ENCODE assay signal across 10 mouse cellular contexts in the genomic region with DNA sequence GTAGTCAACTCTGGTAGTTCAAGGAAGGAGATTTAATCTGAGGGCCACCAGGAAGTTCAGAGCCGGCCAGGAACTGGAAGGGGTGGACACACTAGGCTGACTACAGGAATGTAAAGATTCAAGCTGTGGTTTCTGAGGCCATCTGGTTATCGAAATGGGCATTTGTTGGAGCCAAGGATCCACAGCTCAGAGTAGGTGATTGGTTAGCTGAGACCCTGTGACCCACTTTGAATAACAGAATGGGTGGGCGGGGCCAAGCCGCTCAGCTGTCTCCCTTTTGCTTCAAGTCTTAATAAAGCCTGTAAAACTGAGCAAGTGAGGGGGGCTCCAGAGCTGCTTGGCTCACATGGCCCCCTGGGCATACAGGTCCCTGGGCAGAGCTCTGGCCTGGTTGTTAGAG. TPM values are rescaled to one million over a fixed set of nuclear protein-coding genes. Genes with fewer than 3 reads are reported as not detected.
DNase-seq lines count a peak whose midpoint lies in the region; ATAC-seq and TF ChIP-seq lines count a peak whose summit lies in the region.
"Had no signal": no experiment of that assay in that cellular context is flagged by ENCODE, and none has a peak within 500 bp of the region (broad histone marks: within the 10 kb centered on the region; RNA-seq: fewer than 3 reads in every experiment).

No protein-coding gene starts in this region.

- H3K4me2 ChIP-seq in kidney, embryonic 14.5 days (replicated peaks; ENCODE audit: low read depth, low read length): 0 out of 2 replicates have a peak overlapping the region, but pooled peaks have one; percentile 17

- WGBS in kidney, embryonic 14.5 days: 48% methylated on average over 4 of the region's 4 CpGs

- H3K27me3 ChIP-seq in testis, adult 2 months (ENCODE audit: control insufficient read depth, insufficient read depth, low read length): no peaks in the 10 kb centered on the region
- no peaks in the 10 kb centered on the region for H3K27me3 ChIP-seq in kidney, embryonic 14.5 days (ENCODE audit: control insufficient read depth, insufficient read depth, low read length)

- H3K9ac ChIP-seq in kidney, embryonic 14.5 days (ENCODE audit: low read depth, low read length): no peak overlapping the region

- peak; percentile 71 to 78 for DNase-seq in cerebellum, postnatal 10 days
- DNase-seq in cerebellum, adult 8-10 months: no peak
- no peak for DNase-seq in testis, postnatal 14 days (ENCODE audit: low spot score)
- DNase-seq in layer of hippocampus, postnatal 25 days (ENCODE audit: extremely low spot score in 1 of 2, low spot score in 1 of 2): no peak
- DNase-seq in left cerebral cortex, adult 8-10 months (ENCODE audit: low spot score in 2 of 2): no peak
- no peak for DNase-seq in cerebellum, adult 11 months
- DNase-seq: thymus, postnatal 14 days had no signal

- H3K9me3 ChIP-seq in kidney, embryonic 14.5 days (ENCODE audit: control insufficient read depth, low read length): no peaks in the 10 kb centered on the region

- ATAC-seq in kidney, embryonic 14.5 days (ENCODE audit: low FRiP score, low TSS enrichment): peak; percentile 37; the same call in 1 of the 2 replicates

- no peak for TF ChIP-seq POLR2A in testis, adult 2 months (IDR thresholded peaks at IDR 0.05; ENCODE audit: control insufficient read depth, low read depth, low read length)

- H3K4me3 ChIP-seq in testis, adult 2 months (ENCODE audit: control insufficient read depth, low read depth, low read length): peak overlapping the region; percentile 4; the same call in 1 of the 2 replicates
- no peak overlapping the region for H3K4me3 ChIP-seq in kidney, embryonic 14.5 days (ENCODE audit: low read length)

- no peak overlapping the region for H3K27ac ChIP-seq in testis, adult 2 months (ENCODE audit: control insufficient read depth, insufficient read depth, low read depth, low read length)
- H3K27ac ChIP-seq in kidney, embryonic 14.5 days (ENCODE audit: low read depth, low read length): peak overlapping the region; percentile 47; the same call in 1 of the 2 replicates

- peaks cover 11% of the 10 kb centered on the region for H3K36me3 ChIP-seq in testis, adult 2 months (ENCODE audit: control insufficient read depth, insufficient read depth, low read length)
- H3K36me3 ChIP-seq in kidney, embryonic 14.5 days (ENCODE audit: control insufficient read depth, insufficient read depth, low read length): peaks cover 90% of the 10 kb centered on the region

- no peak for TF ChIP-seq CTCF in testis, adult 2 months (IDR thresholded peaks at IDR 0.05; ENCODE audit: control insufficient read depth, insufficient read depth, insufficient replicate concordance, low read depth, low read length)

- H3K4me1 ChIP-seq in testis, adult 2 months (ENCODE audit: control insufficient read depth, insufficient read depth, low read length): no peaks in the 10 kb centered on the region
- peaks cover 23% of the 10 kb centered on the region for H3K4me1 ChIP-seq in kidney, embryonic 14.5 days (ENCODE audit: control insufficient read depth, insufficient read depth, low read length)

RNA-seq across cellular contexts. Expression of gene Ubqln4, which starts 8.4 kb away (rescaled TPM):
- 51.4 and 55.3 TPM in 2 replicates for polyA plus RNA-seq in testis, adult 2 months (2012; rRNA removed)
- polyA plus RNA-seq in kidney, embryonic 14.5 days (2014; fragmentation: Nextera tagmentation; extraction: Ambion mirVana): 51.4 and 73.4 TPM in 2 replicates
- total RNA-seq in layer of hippocampus, postnatal 25 days (2021): 100 to 1,000 TPM; 113 to 114 TPM
- 100 to 1,000 TPM; 121 to 142 (median 129) TPM for total RNA-seq in left cerebral cortex, adult 8-10 months (2022)

RNA-seq across cellular contexts. Expression of gene Lamtor2, which starts 9.1 kb away (rescaled TPM):
- 46.9 and 53.9 TPM in 2 replicates for polyA plus RNA-seq in testis, adult 2 months (2012; rRNA removed)
- 81.7 and 165 TPM in 2 replicates for polyA plus RNA-seq in kidney, embryonic 14.5 days (2014; fragmentation: Nextera tagmentation; extraction: Ambion mirVana)
- 100 to 1,000 TPM in 1 of 2 experiments, 10 to 100 TPM in 1; 99.5 to 115 TPM for total RNA-seq in layer of hippocampus, postnatal 25 days (2021)
- 100 to 1,000 TPM; 102 to 133 (median 110) TPM for total RNA-seq in left cerebral cortex, adult 8-10 months (2022)

RNA-seq across cellular contexts. Expression of gene Ssr2, which starts 13.7 kb away (rescaled TPM):
- polyA plus RNA-seq in testis, adult 2 months (2012; rRNA removed): 128 and 161 TPM in 2 replicates
- polyA plus RNA-seq in kidney, embryonic 14.5 days (2014; fragmentation: Nextera tagmentation; extraction: Ambion mirVana): 260 and 303 TPM in 2 replicates
- 100 to 1,000 TPM in 1 of 2 experiments, 10 to 100 TPM in 1; 93.9 to 108 TPM for total RNA-seq in layer of hippocampus, postnatal 25 days (2021)
- total RNA-seq in left cerebral cortex, adult 8-10 months (2022): 10 to 100 TPM; 85.5 to 93.2 (median 89.8) TPM

RNA-seq across cellular contexts. Expression of gene Rab25, which starts 13.9 kb away (rescaled TPM):
- polyA plus RNA-seq in testis, adult 2 months (2012; rRNA removed): 0.10 and 1.9 TPM in 2 replicates
- 14.2 and 16.7 TPM in 2 replicates for polyA plus RNA-seq in kidney, embryonic 14.5 days (2014; fragmentation: Nextera tagmentation; extraction: Ambion mirVana)
- not detected for total RNA-seq in layer of hippocampus, postnatal 25 days (2021)
- not detected for total RNA-seq in left cerebral cortex, adult 8-10 months (2022)
- total RNA-seq: common myeloid progenitor, adult 5-6 weeks had no signal

RNA-seq across cellular contexts. Expression of gene Mex3a, which starts 29.8 kb away (rescaled TPM):
- polyA plus RNA-seq in testis, adult 2 months (2012; rRNA removed): 1.4 and 1.5 TPM in 2 replicates
- 31.6 and 32.2 TPM in 2 replicates for polyA plus RNA-seq in kidney, embryonic 14.5 days (2014; fragmentation: Nextera tagmentation; extraction: Ambion mirVana)
- total RNA-seq in layer of hippocampus, postnatal 25 days (2021): 1 to 10 TPM; 4.3 to 4.6 TPM
- 1 to 10 TPM; 2.3 to 3.1 (median 2.6) TPM for total RNA-seq in left cerebral cortex, adult 8-10 months (2022)

Comparison
In these comparisons a context has a peak if more than half of its experiments do, and no peak if none do; other contexts are left out.
1. DNase-seq: peak in cerebellum, postnatal 10 days (2 of 2); none in cerebellum, adult 8-10 months (single experiment), testis, postnatal 14 days (single experiment), layer of hippocampus, postnatal 25 days (0 of 2), left cerebral cortex, adult 8-10 months (0 of 2) and cerebellum, adult 11 months (single experiment).